Mouse (Mus musculus) liver, postnatal 0 days (tissue): ENCODE measurements around the gene Tmem222. TPM values are rescaled to one million over a fixed set of nuclear protein-coding genes. Genes with fewer than 3 reads are reported as not detected.

Source experiments
- ATAC-seq: fragments of 200-750 bp; cut with Nextera tagmentation; 2 replicates; pipeline ENCODE4 v1.8.0; 2017; ENCODE audit warnings: mild to moderate bottlenecking, moderate library complexity
- DNase-seq: peaks from one replicate; pipeline ENCODE4 v3.0.0-alpha.2; 2016
- H3K27ac ChIP-seq: fragments of 300-500 bp; sonication (generic); 2 replicates; pipeline ENCODE4 v1.5.1; 2014; ENCODE audit warnings: antibody characterized with exemption, moderate library complexity, mild to moderate bottlenecking, low read depth
- H3K27me3 ChIP-seq: fragments of 300-500 bp; sonication (generic); 2 replicates; pipeline ENCODE4 v1.6.1; 2014; ENCODE audit warnings: low read length, control low read depth, mixed read lengths; ENCODE audit not compliant: insufficient read depth
- H3K36me3 ChIP-seq: fragments of 300-500 bp; sonication (generic); replicated peaks from 2 replicates; pipeline ENCODE4 v1.6.1; 2014; ENCODE audit warnings: mild to moderate bottlenecking, control low read depth, low read length, moderate library complexity, mixed read lengths; ENCODE audit not compliant: insufficient read depth
- H3K4me1 ChIP-seq: fragments of 300-500 bp; sonication (generic); 2 replicates; pipeline ENCODE4 v1.6.1; 2014; ENCODE audit warnings: antibody characterized with exemption, mild to moderate bottlenecking, control low read depth; ENCODE audit not compliant: insufficient read depth
- H3K4me2 ChIP-seq: fragments of 300-500 bp; sonication (generic); 2 replicates; pipeline ENCODE4 v1.6.1; 2014; ENCODE audit warnings: low read depth, mild to moderate bottlenecking, low read length, moderate library complexity, mixed read lengths
- H3K4me3 ChIP-seq: fragments of 300-500 bp; sonication (generic); 2 replicates; pipeline ENCODE4 v1.5.1; 2014; ENCODE audit warnings: low read depth, low read length
- H3K9ac ChIP-seq: fragments of 300-500 bp; sonication (generic); replicated peaks from 2 replicates; pipeline ENCODE4 v1.6.1; 2014; ENCODE audit warnings: mild to moderate bottlenecking, moderate library complexity
- H3K9me3 ChIP-seq: fragments of 300-500 bp; sonication (generic); 2 replicates; pipeline ENCODE4 v1.6.1; 2016; ENCODE audit warnings: mild to moderate bottlenecking, control low read depth, low read length, mixed read lengths
- CTCF ChIP-seq: sonication (generic); IDR thresholded peaks from 2 replicates; pipeline ENCODE4 v1.5.1; 2016; ENCODE audit warnings: antibody characterized with exemption, low read depth
- EP300 ChIP-seq: IDR thresholded peaks from 2 replicates; pipeline ENCODE4 v1.6.1; 2016; ENCODE audit warnings: antibody characterized with exemption, low read depth, mild to moderate bottlenecking
- WGBS: fragments of 180-500 bp; shearing (Covaris S2); extraction: QIAGEN DNeasy Blood & Tissue Kit; methylation state at CpG from one replicate; pipeline ENCODE4 v1.1.7; 2014; ENCODE audit not compliant: insufficient replicate concordance; 5-methylcytosine and 5-hydroxymethylcytosine counted together
- polyA plus RNA-seq: library from polyadenylated mRNA; unstranded; fragments of >200 nt; fragmentation: Nextera tagmentation; extraction: Ambion mirVana; gene quantifications from 2 replicates; pipeline ENCODE4 v1.2.1, GENCODE M21; 2015

Gene Tmem222
- polyA plus RNA-seq, 1 experiment from 2014 or later, result 30.8 TPM

DNA sequence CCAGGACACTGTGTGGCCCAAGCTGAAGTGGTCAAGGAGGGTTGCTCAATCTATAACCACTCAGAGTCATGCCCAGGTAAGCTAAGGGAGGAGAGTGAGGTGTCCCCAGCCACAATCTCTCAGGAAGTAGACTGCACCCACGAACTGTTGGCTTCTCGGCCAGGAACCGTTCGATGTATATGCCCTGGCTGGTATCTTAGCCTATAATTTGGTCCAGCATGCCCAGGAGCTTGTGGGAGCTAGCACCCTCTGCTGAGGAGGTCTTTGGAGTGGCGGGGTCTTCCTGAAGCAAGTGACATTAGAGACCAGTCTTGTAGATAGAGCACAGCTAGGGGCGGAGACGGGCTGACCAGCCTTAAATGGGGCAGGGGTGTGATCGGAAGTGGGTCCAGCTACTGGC is 55.9 kb downstream of the Tmem222 start:
- TF ChIP-seq EP300 (no peak), CTCF (no peak)
- no peak for DNase-seq
- H3K4me3 ChIP-seq, result no peak overlapping the region
- no peak for ATAC-seq
- no peak overlapping the region for H3K27ac ChIP-seq
- no peak overlapping the region for H3K9ac ChIP-seq
- H3K36me3 ChIP-seq, result no peaks in the 10 kb centered on the region
- H3K27me3 ChIP-seq, result peaks cover 17% of the 10 kb centered on the region; the same call in 1 of the 2 replicates
- 71% methylated on average over 8 of the region's 8 CpGs for WGBS
- no peak overlapping the region for H3K4me2 ChIP-seq
- H3K4me1 ChIP-seq, result no peaks in the 10 kb centered on the region
- no peaks in the 10 kb centered on the region for H3K9me3 ChIP-seq

DNA sequence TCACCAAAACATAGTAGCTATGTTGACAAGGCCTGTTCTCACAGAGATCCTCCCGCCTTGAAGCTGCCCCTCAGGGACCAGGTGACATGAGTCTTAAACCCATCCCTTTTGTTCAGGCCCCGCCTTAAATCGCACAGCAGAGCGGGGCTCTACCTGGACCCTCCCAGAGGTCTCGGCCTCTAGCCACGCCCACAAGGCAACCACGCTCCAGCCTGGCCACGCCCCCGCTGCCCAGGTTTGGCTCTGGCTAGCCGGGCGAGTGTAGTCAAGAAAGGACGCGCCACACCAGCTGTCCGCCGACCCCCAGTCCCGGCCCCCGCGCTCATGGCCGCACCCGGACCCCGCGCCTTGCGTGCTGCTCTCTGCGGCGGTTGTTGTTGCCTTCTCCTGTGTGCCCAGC is 56.9 kb downstream of the Tmem222 start:
- peak; percentile 44; the same call in 1 of the 2 replicates for ATAC-seq
- no peak for TF ChIP-seq CTCF
- TF ChIP-seq EP300, result no peak
- DNase-seq, result peak; percentile 70
- Histone ChIP-seq H3K4me3 (peak overlapping the region; percentile 14), H3K4me1 (no peaks in the 10 kb centered on the region), H3K4me2 (peak overlapping the region; percentile 54), H3K9me3 (no peaks in the 10 kb centered on the region), H3K27ac (no peak overlapping the region), H3K36me3 (no peaks in the 10 kb centered on the region), H3K9ac (0 out of 2 replicates have a peak overlapping the region, but pooled peaks have one; percentile 31), H3K27me3 (peaks cover 17% of the 10 kb centered on the region; the same call in 1 of the 2 replicates)
- WGBS, result 7% methylated on average over 25 of the region's 25 CpGs

DNA sequence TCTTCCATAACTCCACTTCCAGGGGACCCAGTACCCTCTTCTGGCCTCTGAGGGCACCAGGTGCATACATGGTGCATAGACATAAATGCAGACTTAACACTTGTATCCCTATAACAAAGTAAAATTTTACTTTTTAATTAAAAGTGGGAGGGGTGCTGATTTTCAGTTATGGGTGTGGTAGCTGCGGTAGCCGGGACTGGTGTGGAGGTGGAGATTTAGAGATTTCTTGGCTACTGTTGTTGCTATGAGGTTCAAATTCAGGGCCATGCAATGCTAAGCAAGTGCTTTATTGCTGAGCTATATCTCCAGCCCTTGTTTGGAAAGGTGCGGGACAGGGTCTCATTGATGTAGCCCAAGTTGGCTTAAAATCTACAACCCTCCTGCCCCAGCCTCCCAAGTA is 58.8 kb downstream of the Tmem222 start:
- Histone ChIP-seq H3K27ac (no peak overlapping the region), H3K27me3 (peaks cover 22% of the 10 kb centered on the region; the same call in 1 of the 2 replicates), H3K9me3 (no peaks in the 10 kb centered on the region), H3K4me1 (no peaks in the 10 kb centered on the region), H3K4me3 (no peak overlapping the region), H3K9ac (no peak overlapping the region), H3K36me3 (no peaks in the 10 kb centered on the region), H3K4me2 (no peak overlapping the region)
- 61% methylated on average over 3 of the region's 3 CpGs for WGBS
- ATAC-seq (no peak), DNase-seq (no peak)
- TF ChIP-seq EP300 (no peak), CTCF (no peak)

DNA sequence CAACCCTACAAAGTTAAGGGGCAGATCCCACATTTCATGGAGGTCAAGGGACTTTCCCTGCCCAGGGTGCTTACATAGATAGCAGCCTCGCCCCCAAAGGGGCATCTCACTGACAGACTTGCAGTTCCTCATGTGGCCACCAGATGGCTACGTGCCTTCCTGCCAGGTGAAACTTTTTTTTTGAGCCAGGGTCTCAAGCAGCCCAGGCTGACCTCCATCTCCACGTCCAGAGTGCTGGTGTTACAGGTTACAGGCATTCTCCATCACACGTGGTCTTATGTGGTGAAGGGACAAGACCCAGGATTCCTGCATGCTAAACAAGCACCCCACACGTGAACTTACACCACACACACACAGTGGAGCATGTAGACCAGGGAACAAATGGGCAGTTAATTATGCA is 60.0 kb downstream of the Tmem222 start:
- Histone ChIP-seq H3K4me2 (no peak overlapping the region), H3K9ac (no peak overlapping the region), H3K27ac (no peak overlapping the region), H3K9me3 (no peaks in the 10 kb centered on the region), H3K27me3 (peaks cover 33% of the 10 kb centered on the region), H3K4me3 (no peak overlapping the region), H3K36me3 (no peaks in the 10 kb centered on the region), H3K4me1 (peaks cover 8% of the 10 kb centered on the region)
- DNase-seq (peak; percentile 68), ATAC-seq (no peak)
- no peak for TF ChIP-seq EP300
- peak; percentile 96 for TF ChIP-seq CTCF
- 5% methylated on average over 5 of the region's 5 CpGs for WGBS

Other genes starting within 250 kb of the Tmem222 start
- gene Wasf2, start 147.3 kb downstream of the Tmem222 start, polyA plus RNA-seq, result 35.8 and 43.1 TPM in 2 replicates
- 0.25 and 0.39 TPM in 2 replicates for gene Cd164l2, start 65.7 kb downstream of the Tmem222 start, polyA plus RNA-seq
- gene Gpr3, start 65.3 kb downstream of the Tmem222 start, polyA plus RNA-seq, result not detected in 2 replicates
- 1.2 and 1.3 TPM in 2 replicates for gene Map3k6, start 37.0 kb downstream of the Tmem222 start, polyA plus RNA-seq
- gene Sytl1, start 14.7 kb downstream of the Tmem222 start, polyA plus RNA-seq, result 1.0 and 1.3 TPM in 2 replicates
- 5.3 and 5.5 TPM in 2 replicates for gene Wdtc1, start 75.7 kb upstream of the Tmem222 start, polyA plus RNA-seq
- 1.8 TPM in 2 replicates for gene Slc9a1, start 91.9 kb upstream of the Tmem222 start, polyA plus RNA-seq
- gene Tent5b, start 202.3 kb upstream of the Tmem222 start, polyA plus RNA-seq, result 0.07 and 0.08 TPM in 2 replicates
- 0.34 TPM in 1 of 2 replicates, not detected in the other for gene Trnp1, start 220.8 kb upstream of the Tmem222 start, polyA plus RNA-seq
- 5.5 and 5.9 TPM in 2 replicates for gene Kdf1, start 241.2 kb upstream of the Tmem222 start, polyA plus RNA-seq